Mouse (Mus musculus): ENCODE results near the gene Gpsm2.

GRCm38 (mm10) chr3:108681004-108681403, 41.1 kb downstream of the Gpsm2 start:
- TF ChIP-seq CTCF (IDR thresholded peaks at IDR 0.05) (no peak), EP300 (IDR thresholded peaks at IDR 0.05) (no peak)

All from lung, postnatal 0 days (tissue).